In genomic region chr10:67047712-67048645, GRCm38 (mm10) we compare ENCODE assay signal across 10 mouse cellular contexts. TPM values are rescaled to one million over a fixed set of nuclear protein-coding genes. Genes with fewer than 3 reads are reported as not detected.
DNase-seq lines count a peak whose midpoint lies in the region; TF ChIP-seq lines count a peak whose summit lies in the region.
"Had no signal": no experiment of that assay in that cellular context is flagged by ENCODE, and none has a peak within 500 bp of the region (broad histone marks: within the 10 kb centered on the region; RNA-seq: fewer than 3 reads in every experiment).

No protein-coding gene starts in this region.

- H3K4me1 ChIP-seq in spleen, adult 2 months (ENCODE audit: control insufficient read depth, insufficient read depth, insufficient read length) = peaks cover 20% of the 10 kb centered on the region

- no peak for TF ChIP-seq POLR2A in spleen, adult 2 months (IDR thresholded peaks at IDR 0.05; ENCODE audit: low read depth, low read length)

- no peaks in the 10 kb centered on the region for H3K36me3 ChIP-seq in spleen, adult 2 months (ENCODE audit: control insufficient read depth, insufficient read depth, low read length)

- TF ChIP-seq CTCF in spleen, adult 2 months (IDR thresholded peaks at IDR 0.05; ENCODE audit: extremely low read depth, insufficient read depth, insufficient read length, insufficient replicate concordance) = no peak
- TF ChIP-seq CTCF in layer of hippocampus, adult 2 months (conservative IDR thresholded peaks at IDR 0.05) = no peak

- H3K27ac ChIP-seq in spleen, adult 2 months (ENCODE audit: insufficient read depth, low read length) = peak overlapping the region; percentile 38; the same call in 1 of the 2 replicates
- H3K27ac ChIP-seq in layer of hippocampus, adult 2 months = peak overlapping the region; percentile 85

- H3K27me3 ChIP-seq in spleen, adult 2 months (ENCODE audit: control insufficient read depth, insufficient read depth, low read length) = no peaks in the 10 kb centered on the region
- H3K27me3 ChIP-seq: CH12.LX had no signal

- DNase-seq in heart, adult 11 months = peak; percentile 93
- no peak for DNase-seq in heart, postnatal 10 days
- DNase-seq in spleen, adult 2 months (ENCODE audit: low read depth in 1 of 2, low spot score in 2 of 2) = no peak
- DNase-seq in spleen, postnatal 14 days (ENCODE audit: low spot score in 2 of 2) = no peak
- peak; percentile 34 to 53 for DNase-seq in layer of hippocampus, adult 2 months (ENCODE audit: low spot score in 2 of 2)
- no peak for DNase-seq in ovary, postnatal 10 days (ENCODE audit: low spot score)
- DNase-seq in kidney, postnatal 25 days = no peak
- no peak for DNase-seq in thymus, postnatal 14 days
- DNase-seq: adrenal gland, adult 2 months had no signal

- intact Hi-C loops in heart, postnatal 10 days (cut with DNase I) = no loop called here

- no peak overlapping the region for H3K4me3 ChIP-seq in spleen, adult 2 months (ENCODE audit: extremely low read depth, insufficient read depth, insufficient read length)
- no peak overlapping the region for H3K4me3 ChIP-seq in layer of hippocampus, adult 2 months

- WGBS in spleen, adult 2 months = 83% methylated on average over 18 of the region's 18 CpGs

RNA-seq across cellular contexts. Expression of gene Jmjd1c, which starts 47.9 kb away (rescaled TPM):
- 10 to 100 TPM; 55.9 to 64.7 TPM for total RNA-seq in heart, postnatal 10 days (2021)
- 14.4 and 16.0 TPM in 2 replicates for polyA plus RNA-seq in spleen, adult 2 months (2012; rRNA removed)
- 100 to 1,000 TPM; 106 to 111 TPM for total RNA-seq in layer of hippocampus, adult 2 months (2021)

RNA-seq across cellular contexts. Expression of gene Reep3, which starts 48.8 kb away (rescaled TPM):
- total RNA-seq in heart, postnatal 10 days (2021) = 10 to 100 TPM; 41.5 to 41.9 TPM
- polyA plus RNA-seq in spleen, adult 2 months (2012; rRNA removed) = 8.6 and 9.0 TPM in 2 replicates
- total RNA-seq in layer of hippocampus, adult 2 months (2021) = 10 to 100 TPM; 18.3 to 21.9 TPM

Comparison
In these comparisons a context has a peak if more than half of its experiments do, and no peak if none do; other contexts are left out.
1. DNase-seq: peak in heart, adult 11 months (single experiment) and layer of hippocampus, adult 2 months (2 of 2); none in heart, postnatal 10 days (0 of 2), spleen, adult 2 months (0 of 2), spleen, postnatal 14 days (0 of 2), ovary, postnatal 10 days (single experiment), kidney, postnatal 25 days (0 of 2) and thymus, postnatal 14 days (single experiment).